ENCODE assay signal across 14 mouse cellular contexts in genomic region chr19:4217140-4217539, GRCm38 (mm10). TPM values are rescaled to one million over a fixed set of nuclear protein-coding genes. Genes with fewer than 3 reads are reported as not detected.
DNase-seq lines count a peak whose midpoint lies in the region; ATAC-seq and TF ChIP-seq lines count a peak whose summit lies in the region.
"Had no signal": no experiment of that assay in that cellular context is flagged by ENCODE, and none has a peak within 500 bp of the region (broad histone marks: within the 10 kb centered on the region; RNA-seq: fewer than 3 reads in every experiment).

No protein-coding gene starts in this region.

- H3K4me2 ChIP-seq in liver, embryonic 11.5 days, result peak overlapping the region; percentile 40
- H3K4me2 ChIP-seq in embryonic facial prominence, embryonic 11.5 days (ENCODE audit: low read depth, low read length), result peak overlapping the region; percentile 14
- peak overlapping the region; percentile 91 for H3K4me2 ChIP-seq in intestine, embryonic 15.5 days (replicated peaks)

- 36% methylated on average over 5 of the region's 5 CpGs for WGBS in liver, embryonic 11.5 days
- WGBS in embryonic facial prominence, embryonic 11.5 days, result 3% methylated on average over 5 of the region's 5 CpGs
- 11% methylated on average over 5 of the region's 5 CpGs for WGBS in intestine, embryonic 15.5 days
- WGBS in small intestine, adult 2 months, result 63% methylated on average over 5 of the region's 5 CpGs

- no peak for TF ChIP-seq POLR2A in small intestine, adult 2 months (IDR thresholded peaks at IDR 0.05; ENCODE audit: low read depth, low read length)

- DNase-seq in liver, embryonic 11.5 days (ENCODE audit: low spot score), result no peak
- DNase-seq in liver, result no peak
- DNase-seq in embryonic facial prominence, embryonic 11.5 days (ENCODE audit: low spot score), result peak; percentile 65
- no peak for DNase-seq in embryo, embryonic 11 days
- DNase-seq: thymus, postnatal 14 days had no signal

- no peaks in the 10 kb centered on the region for H3K9me3 ChIP-seq in liver, embryonic 11.5 days (ENCODE audit: control insufficient read depth, low read length)
- no peaks in the 10 kb centered on the region for H3K9me3 ChIP-seq in embryonic facial prominence, embryonic 11.5 days (replicated peaks; ENCODE audit: control insufficient read depth, low read length)
- H3K9me3 ChIP-seq in intestine, embryonic 15.5 days, result no peaks in the 10 kb centered on the region
- H3K9me3 ChIP-seq: forebrain, embryonic 10.5 days; midbrain, embryonic 10.5 days had no signal

- no peak overlapping the region for H3K9ac ChIP-seq in liver, embryonic 11.5 days (ENCODE audit: low read depth, low read length)
- no peak overlapping the region for H3K9ac ChIP-seq in embryonic facial prominence, embryonic 11.5 days (replicated peaks; ENCODE audit: low read length)
- H3K9ac ChIP-seq in intestine, embryonic 15.5 days, result peak overlapping the region; percentile 3; the same call in 1 of the 2 replicates

- H3K27me3 ChIP-seq in liver, embryonic 11.5 days (replicated peaks; ENCODE audit: control insufficient read depth, insufficient read depth, low read length), result peaks cover 68% of the 10 kb centered on the region
- no peaks in the 10 kb centered on the region; the same call in 1 of the 2 replicates for H3K27me3 ChIP-seq in embryonic facial prominence, embryonic 11.5 days (ENCODE audit: control insufficient read depth, insufficient read depth, low read length)
- H3K27me3 ChIP-seq in intestine, embryonic 15.5 days (replicated peaks), result 0 out of 2 replicates have a peak, but pooled peaks cover 2% of the 10 kb centered on the region
- H3K27me3 ChIP-seq in small intestine, adult 2 months (ENCODE audit: control insufficient read depth, insufficient read depth, low read length), result peaks cover 21% of the 10 kb centered on the region

- peaks cover 57% of the 10 kb centered on the region for H3K4me1 ChIP-seq in liver, embryonic 11.5 days (replicated peaks; ENCODE audit: control insufficient read depth, insufficient read depth, low read length)
- H3K4me1 ChIP-seq in embryonic facial prominence, embryonic 11.5 days (ENCODE audit: control insufficient read depth, insufficient read depth, low read length), result peaks cover 20% of the 10 kb centered on the region
- H3K4me1 ChIP-seq in intestine, embryonic 15.5 days (replicated peaks), result peaks cover 85% of the 10 kb centered on the region
- peaks cover 16% of the 10 kb centered on the region for H3K4me1 ChIP-seq in small intestine, adult 2 months (ENCODE audit: control insufficient read depth, insufficient read depth, insufficient read length, low read length)

- TF ChIP-seq CTCF in small intestine, adult 2 months (IDR thresholded peaks at IDR 0.05; ENCODE audit: extremely low read depth, insufficient read length, insufficient replicate concordance, low read depth, low read length), result no peak

- no peak overlapping the region for H3K27ac ChIP-seq in liver, embryonic 11.5 days (ENCODE audit: low read depth, low read length)
- H3K27ac ChIP-seq in embryonic facial prominence, embryonic 11.5 days (replicated peaks; ENCODE audit: low read depth, low read length), result 0 out of 2 replicates have a peak overlapping the region, but pooled peaks have one; percentile 29
- peak overlapping the region; percentile 70 for H3K27ac ChIP-seq in intestine, embryonic 15.5 days
- peak overlapping the region; percentile 22; the same call in 1 of the 2 replicates for H3K27ac ChIP-seq in small intestine, adult 2 months (ENCODE audit: insufficient read depth, low read depth, low read length)
- H3K27ac ChIP-seq: midbrain, embryonic 10.5 days had no signal

- H3K36me3 ChIP-seq in liver, embryonic 11.5 days (ENCODE audit: control insufficient read depth, insufficient read depth, low read length), result no peaks in the 10 kb centered on the region
- H3K36me3 ChIP-seq in embryonic facial prominence, embryonic 11.5 days (replicated peaks; ENCODE audit: control insufficient read depth, insufficient read depth, low read depth, low read length), result no peaks in the 10 kb centered on the region
- H3K36me3 ChIP-seq in intestine, embryonic 15.5 days, result peaks cover under 1% of the 10 kb centered on the region; the same call in 1 of the 2 replicates
- H3K36me3 ChIP-seq in small intestine, adult 2 months (ENCODE audit: control insufficient read depth, insufficient read depth, low read length), result no peaks in the 10 kb centered on the region
- H3K36me3 ChIP-seq: forebrain, embryonic 10.5 days; midbrain, embryonic 10.5 days had no signal

- ATAC-seq in liver, embryonic 11.5 days (replicated peaks; ENCODE audit: low FRiP score), result no peak
- peak; percentile 70 for ATAC-seq in embryonic facial prominence, embryonic 11.5 days (replicated peaks; ENCODE audit: insufficient number of reproducible peaks, low FRiP score, low TSS enrichment, low read depth)
- peak; percentile 26 for ATAC-seq in intestine, embryonic 15.5 days
- ATAC-seq in cerebellum, adult (ENCODE audit: insufficient number of reproducible peaks, low FRiP score, low TSS enrichment), result no peak
- ATAC-seq: inflammation-experienced regulatory T-cells, adult 6 months had no signal

- no peak overlapping the region for H3K4me3 ChIP-seq in liver, embryonic 11.5 days (ENCODE audit: low read depth, low read length)
- peak overlapping the region; percentile 7; the same call in 1 of the 2 replicates for H3K4me3 ChIP-seq in embryonic facial prominence, embryonic 11.5 days (ENCODE audit: low read depth, low read length)
- peak overlapping the region; percentile 87; the same call in 1 of the 2 replicates for H3K4me3 ChIP-seq in intestine, embryonic 15.5 days (replicated peaks)
- H3K4me3 ChIP-seq in small intestine, adult 2 months (ENCODE audit: low read depth, low read length), result no peak overlapping the region

RNA-seq across cellular contexts. Expression of gene AC109138.7, which starts 3.0 kb away (rescaled TPM):
- polyA plus RNA-seq in liver, embryonic 11.5 days (2014; fragmentation: Nextera tagmentation; extraction: Ambion mirVana), result not detected in 2 replicates
- polyA plus RNA-seq in embryonic facial prominence, embryonic 11.5 days (2014; fragmentation: Nextera tagmentation; extraction: Ambion mirVana), result not detected in 2 replicates
- not detected in 2 replicates for polyA plus RNA-seq in intestine, embryonic 15.5 days (2015; fragmentation: Nextera tagmentation; extraction: Ambion mirVana)
- not detected in 2 replicates for polyA plus RNA-seq in small intestine, adult 2 months (2012; rRNA removed)
- polyA plus RNA-seq: brain, embryonic 14.5 days; forebrain, embryonic 10.5 days; heart, embryonic 16.5 days; inflammation-experienced regulatory T-cells, adult 6 months; liver, adult 2 months; midbrain, embryonic 10.5 days had no signal

RNA-seq across cellular contexts. Expression of gene Clcf1, which starts 3.1 kb away (rescaled TPM):
- polyA plus RNA-seq in liver, embryonic 11.5 days (2014; fragmentation: Nextera tagmentation; extraction: Ambion mirVana), result 1.9 and 2.4 TPM in 2 replicates
- 4.6 and 5.0 TPM in 2 replicates for polyA plus RNA-seq in embryonic facial prominence, embryonic 11.5 days (2014; fragmentation: Nextera tagmentation; extraction: Ambion mirVana)
- 5.7 and 5.9 TPM in 2 replicates for polyA plus RNA-seq in intestine, embryonic 15.5 days (2015; fragmentation: Nextera tagmentation; extraction: Ambion mirVana)
- 10.1 and 12.4 TPM in 2 replicates for polyA plus RNA-seq in small intestine, adult 2 months (2012; rRNA removed)

RNA-seq across cellular contexts. Expression of gene Pold4, which starts 14.6 kb away (rescaled TPM):
- 22.1 and 24.9 TPM in 2 replicates for polyA plus RNA-seq in liver, embryonic 11.5 days (2014; fragmentation: Nextera tagmentation; extraction: Ambion mirVana)
- 12.7 and 13.0 TPM in 2 replicates for polyA plus RNA-seq in embryonic facial prominence, embryonic 11.5 days (2014; fragmentation: Nextera tagmentation; extraction: Ambion mirVana)
- polyA plus RNA-seq in intestine, embryonic 15.5 days (2015; fragmentation: Nextera tagmentation; extraction: Ambion mirVana), result 35.0 and 40.8 TPM in 2 replicates
- polyA plus RNA-seq in small intestine, adult 2 months (2012; rRNA removed), result 46.4 and 118 TPM in 2 replicates

RNA-seq across cellular contexts. Expression of gene Rad9a, which starts 15.7 kb away (rescaled TPM):
- 35.7 and 38.8 TPM in 2 replicates for polyA plus RNA-seq in liver, embryonic 11.5 days (2014; fragmentation: Nextera tagmentation; extraction: Ambion mirVana)
- polyA plus RNA-seq in embryonic facial prominence, embryonic 11.5 days (2014; fragmentation: Nextera tagmentation; extraction: Ambion mirVana), result 46.8 and 49.5 TPM in 2 replicates
- polyA plus RNA-seq in intestine, embryonic 15.5 days (2015; fragmentation: Nextera tagmentation; extraction: Ambion mirVana), result 29.3 and 30.5 TPM in 2 replicates
- polyA plus RNA-seq in small intestine, adult 2 months (2012; rRNA removed), result 8.2 and 12.2 TPM in 2 replicates

RNA-seq across cellular contexts. Expression of gene Ppp1ca, which starts 25.3 kb away (rescaled TPM):
- polyA plus RNA-seq in liver, embryonic 11.5 days (2014; fragmentation: Nextera tagmentation; extraction: Ambion mirVana), result 773 and 809 TPM in 2 replicates
- 955 and 1,002 TPM in 2 replicates for polyA plus RNA-seq in embryonic facial prominence, embryonic 11.5 days (2014; fragmentation: Nextera tagmentation; extraction: Ambion mirVana)
- 757 and 779 TPM in 2 replicates for polyA plus RNA-seq in intestine, embryonic 15.5 days (2015; fragmentation: Nextera tagmentation; extraction: Ambion mirVana)
- 142 and 258 TPM in 2 replicates for polyA plus RNA-seq in small intestine, adult 2 months (2012; rRNA removed)

Comparison
In these comparisons a context has a peak if more than half of its experiments do, and no peak if none do; other contexts are left out.
1. ATAC-seq: peak in embryonic facial prominence, embryonic 11.5 days (single experiment) and intestine, embryonic 15.5 days (single experiment); none in liver, embryonic 11.5 days (single experiment) and cerebellum, adult (single experiment).
2. H3K4me2 ChIP-seq: peak in every context shown above with its lines; median percentile 91 in intestine, embryonic 15.5 days; 40 in liver, embryonic 11.5 days; 14 in embryonic facial prominence, embryonic 11.5 days.
3. H3K4me3 ChIP-seq: peak in embryonic facial prominence, embryonic 11.5 days (single experiment) and intestine, embryonic 15.5 days (single experiment); none in liver, embryonic 11.5 days (single experiment) and small intestine, adult 2 months (single experiment).